Mouse (Mus musculus): Measurements from ENCODE around the gene Cdk20. TPM values are rescaled to one million over a fixed set of nuclear protein-coding genes. Genes with fewer than 3 reads are reported as not detected.

Gene Cdk20
- total RNA-seq (2022) = 1 to 10 TPM; 2.6 to 3.9 (median 2.8) TPM

GRCm38 (mm10) chr13:64432017-64432995 is at the start of gene Cdk20:
TSS of gene Cdk20 (plus strand) at chr13:64432314.
- DNase-seq (ENCODE audit: low spot score) = peak; percentile 95

- no peak for DNase-seq (ENCODE audit: low spot score)
Observed at GRCm38 (mm10) chr13:64384937-64385336, 47.2 kb upstream of the Cdk20 start.

GRCm38 (mm10) chr13:64386048-64386447 is 46.1 kb upstream of the Cdk20 start:
- no peak for DNase-seq (ENCODE audit: low spot score)

GRCm38 (mm10) chr13:64388415-64388814 is 43.7 kb upstream of the Cdk20 start:
- DNase-seq (ENCODE audit: low spot score) = no peak

GRCm38 (mm10) chr13:64396979-64397378 is 35.1 kb upstream of the Cdk20 start:
- no peak for DNase-seq (ENCODE audit: low spot score)

- no peak for DNase-seq (ENCODE audit: low spot score)
Observed at GRCm38 (mm10) chr13:64398065-64398464, 34.0 kb upstream of the Cdk20 start.

GRCm38 (mm10) chr13:64399906-64400305 is 32.2 kb upstream of the Cdk20 start:
- DNase-seq (ENCODE audit: low spot score) = no peak

GRCm38 (mm10) chr13:64400801-64401361 is 31.2 kb upstream of the Cdk20 start:
- DNase-seq (ENCODE audit: low spot score) = peak; percentile 82

GRCm38 (mm10) chr13:64402006-64402405 is 30.1 kb upstream of the Cdk20 start:
- peak; percentile 52 for DNase-seq (ENCODE audit: low spot score)

GRCm38 (mm10) chr13:64402504-64402949 is 29.6 kb upstream of the Cdk20 start:
- DNase-seq (ENCODE audit: low spot score) = no peak

GRCm38 (mm10) chr13:64402951-64403460 is 29.1 kb upstream of the Cdk20 start:
- DNase-seq (ENCODE audit: low spot score) = no peak

GRCm38 (mm10) chr13:64403519-64403918 is 28.6 kb upstream of the Cdk20 start:
- DNase-seq (ENCODE audit: low spot score) = no peak

GRCm38 (mm10) chr13:64405550-64405949 is 26.6 kb upstream of the Cdk20 start:
- no peak for DNase-seq (ENCODE audit: low spot score)

GRCm38 (mm10) chr13:64407992-64408391 is 24.1 kb upstream of the Cdk20 start:
- no peak for DNase-seq (ENCODE audit: low spot score)

GRCm38 (mm10) chr13:64410604-64411003 is 21.5 kb upstream of the Cdk20 start:
- DNase-seq (ENCODE audit: low spot score) = no peak

- DNase-seq (ENCODE audit: low spot score) = no peak
Observed at GRCm38 (mm10) chr13:64411282-64411681, 20.8 kb upstream of the Cdk20 start.

- no peak for DNase-seq (ENCODE audit: low spot score)
Observed at GRCm38 (mm10) chr13:64412752-64413257, 19.3 kb upstream of the Cdk20 start.

GRCm38 (mm10) chr13:64415659-64416058 is 16.5 kb upstream of the Cdk20 start:
- no peak for DNase-seq (ENCODE audit: low spot score)

GRCm38 (mm10) chr13:64416955-64417601 is 15.0 kb upstream of the Cdk20 start:
- no peak for DNase-seq (ENCODE audit: low spot score)

GRCm38 (mm10) chr13:64420847-64421246 is 11.3 kb upstream of the Cdk20 start:
- no peak for DNase-seq (ENCODE audit: low spot score)

GRCm38 (mm10) chr13:64421386-64421785 is 10.7 kb upstream of the Cdk20 start:
- DNase-seq (ENCODE audit: low spot score) = no peak
